Mouse (Mus musculus) midbrain, embryonic 13.5 days (tissue): ENCODE data around the gene Tmem150c. TPM values are rescaled to one million over a fixed set of nuclear protein-coding genes. Genes with fewer than 3 reads are reported as not detected.

Experiments
- ATAC-seq: fragments of 200-750 bp; cut with Nextera tagmentation; 2 replicates; pipeline ENCODE4 v1.8.0; 2017; ENCODE audit warnings: mild to moderate bottlenecking, moderate TSS enrichment, moderate library complexity
- H3K27ac ChIP-seq: fragments of 300-500 bp; sonication (generic); 2 replicates; pipeline ENCODE4 v1.5.1; 2015; ENCODE audit warnings: inconsistent platforms, mild to moderate bottlenecking, moderate library complexity
- H3K27me3 ChIP-seq: fragments of 300-500 bp; sonication (generic); 2 replicates; pipeline ENCODE4 v1.6.1; 2015; ENCODE audit warnings: mild to moderate bottlenecking, inconsistent platforms
- H3K36me3 ChIP-seq: fragments of 300-500 bp; sonication (generic); 2 replicates; pipeline ENCODE4 v1.6.1; 2015; ENCODE audit warnings: mild to moderate bottlenecking, inconsistent platforms
- H3K4me1 ChIP-seq: fragments of 300-500 bp; sonication (generic); replicated peaks from 2 replicates; pipeline ENCODE4 v1.6.1; 2015; ENCODE audit warnings: inconsistent platforms
- H3K4me2 ChIP-seq: fragments of 300-500 bp; sonication (generic); replicated peaks from 2 replicates; pipeline ENCODE4 v1.6.1; 2015; ENCODE audit warnings: moderate library complexity, mild to moderate bottlenecking, inconsistent platforms
- H3K4me3 ChIP-seq: fragments of 300-500 bp; sonication (generic); replicated peaks from 2 replicates; pipeline ENCODE4 v1.5.1; 2015; ENCODE audit warnings: mild to moderate bottlenecking, inconsistent platforms
- H3K9ac ChIP-seq: fragments of 300-500 bp; sonication (generic); replicated peaks from 2 replicates; pipeline ENCODE4 v1.6.1; 2015; ENCODE audit warnings: mild to moderate bottlenecking, inconsistent platforms
- H3K9me3 ChIP-seq: fragments of 300-500 bp; sonication (generic); 2 replicates; pipeline ENCODE4 v1.6.1; 2016; ENCODE audit warnings: mild to moderate bottlenecking, inconsistent platforms
- WGBS: fragments of 180-500 bp; shearing (Covaris S2); methylation state at CpG from one replicate; pipeline ENCODE4 v1.1.7; 2015; 5-methylcytosine and 5-hydroxymethylcytosine counted together
- polyA plus RNA-seq: library from polyadenylated mRNA; unstranded; fragments of >200 nt; fragmentation: Nextera tagmentation; extraction: Ambion mirVana; gene quantifications from 2 replicates; pipeline ENCODE4 v1.2.1, GENCODE M21; 2015

Tmem150c gene
- polyA plus RNA-seq, 1 experiment from 2014 or later, result 17.7 TPM

GRCm38 (mm10) chr5:100187035-100187901, 27.7 kb upstream of the Tmem150c start:
- Histone ChIP-seq H3K9ac (no peak overlapping the region), H3K9me3 (no peaks in the 10 kb centered on the region), H3K27me3 (peaks cover 4% of the 10 kb centered on the region; the same call in 1 of the 2 replicates), H3K4me2 (no peak overlapping the region), H3K4me3 (no peak overlapping the region), H3K36me3 (no peaks in the 10 kb centered on the region), H3K4me1 (no peaks in the 10 kb centered on the region), H3K27ac (no peak overlapping the region)
- no peak for ATAC-seq
- WGBS, result 88% methylated on average over 3 of the region's 3 CpGs

- H3K4me1 ChIP-seq, result 0 out of 2 replicates have a peak, but pooled peaks cover 1% of the 10 kb centered on the region
- no peak overlapping the region for H3K27ac ChIP-seq
- H3K4me2 ChIP-seq, result no peak overlapping the region
- H3K9me3 ChIP-seq, result no peaks in the 10 kb centered on the region
- ATAC-seq, result no peak
- no peak overlapping the region for H3K4me3 ChIP-seq
- no peaks in the 10 kb centered on the region for H3K36me3 ChIP-seq
- WGBS, result 81% methylated on average over 7 of the region's 7 CpGs
- H3K9ac ChIP-seq, result no peak overlapping the region
- peaks cover 4% of the 10 kb centered on the region; the same call in 1 of the 2 replicates for H3K27me3 ChIP-seq
Measured at GRCm38 (mm10) chr5:100186618-100187017, 27.0 kb upstream of the Tmem150c start.

- 29% methylated on average over 7 of the region's 7 CpGs for WGBS
Measured at GRCm38 (mm10) chr5:100185895-100186294, 26.3 kb upstream of the Tmem150c start.

GRCm38 (mm10) chr5:100181011-100181410, 21.4 kb upstream of the Tmem150c start:
- Histone ChIP-seq H3K27ac (no peak overlapping the region), H3K4me1 (peaks cover 21% of the 10 kb centered on the region), H3K9me3 (no peaks in the 10 kb centered on the region), H3K36me3 (no peaks in the 10 kb centered on the region), H3K9ac (no peak overlapping the region), H3K4me3 (no peak overlapping the region), H3K4me2 (no peak overlapping the region), H3K27me3 (peaks cover 2% of the 10 kb centered on the region; the same call in 1 of the 2 replicates)
- ATAC-seq, result no peak
- WGBS, result 25% methylated on average over 1 of the region's 1 CpGs

More at GRCm38 (mm10) chr5:100185895-100186294, 26.3 kb upstream of the Tmem150c start:
- ATAC-seq, result no peak
- Histone ChIP-seq H3K9me3 (no peaks in the 10 kb centered on the region), H3K4me3 (no peak overlapping the region), H3K27me3 (peaks cover 4% of the 10 kb centered on the region; the same call in 1 of the 2 replicates), H3K4me1 (peaks cover 7% of the 10 kb centered on the region; the same call in 1 of the 2 replicates), H3K27ac (no peak overlapping the region), H3K36me3 (no peaks in the 10 kb centered on the region), H3K4me2 (no peak overlapping the region), H3K9ac (no peak overlapping the region)

GRCm38 (mm10) chr5:100178781-100179165, 19.2 kb upstream of the Tmem150c start:
- Histone ChIP-seq H3K36me3 (no peaks in the 10 kb centered on the region), H3K27ac (no peak overlapping the region)
- 73% methylated on average over 2 of the region's 2 CpGs for WGBS

GRCm38 (mm10) chr5:100178122-100178780, 18.6 kb upstream of the Tmem150c start:
- peak overlapping the region; percentile 11; the same call in 1 of the 2 replicates for H3K27ac ChIP-seq
- peak; percentile 83 for ATAC-seq
- 79% methylated on average over 4 of the region's 4 CpGs for WGBS

More at GRCm38 (mm10) chr5:100178781-100179165, 19.2 kb upstream of the Tmem150c start:
- Histone ChIP-seq H3K4me1 (peaks cover 27% of the 10 kb centered on the region), H3K9ac (no peak overlapping the region), H3K4me3 (no peak overlapping the region), H3K27me3 (no peaks in the 10 kb centered on the region), H3K4me2 (no peak overlapping the region), H3K9me3 (no peaks in the 10 kb centered on the region)
- ATAC-seq, result no peak

GRCm38 (mm10) chr5:100177547-100177946, 17.9 kb upstream of the Tmem150c start:
- Histone ChIP-seq H3K36me3 (no peaks in the 10 kb centered on the region), H3K4me1 (peaks cover 27% of the 10 kb centered on the region), H3K9me3 (no peaks in the 10 kb centered on the region), H3K4me3 (no peak overlapping the region), H3K27me3 (no peaks in the 10 kb centered on the region), H3K9ac (no peak overlapping the region), H3K4me2 (no peak overlapping the region), H3K27ac (no peak overlapping the region)
- WGBS, result 56% methylated on average over 5 of the region's 5 CpGs
- no peak for ATAC-seq

More at GRCm38 (mm10) chr5:100178122-100178780, 18.6 kb upstream of the Tmem150c start:
- H3K4me3 ChIP-seq, result no peak overlapping the region
- H3K27me3 ChIP-seq, result no peaks in the 10 kb centered on the region
- H3K4me1 ChIP-seq, result peaks cover 27% of the 10 kb centered on the region
- H3K9ac ChIP-seq, result no peak overlapping the region
- no peaks in the 10 kb centered on the region for H3K36me3 ChIP-seq
- H3K4me2 ChIP-seq, result no peak overlapping the region
- no peaks in the 10 kb centered on the region for H3K9me3 ChIP-seq

- no peaks in the 10 kb centered on the region for H3K27me3 ChIP-seq
- no peak overlapping the region for H3K9ac ChIP-seq
- H3K36me3 ChIP-seq, result no peaks in the 10 kb centered on the region
- no peak overlapping the region for H3K27ac ChIP-seq
- no peak for ATAC-seq
- H3K9me3 ChIP-seq, result no peaks in the 10 kb centered on the region
- H3K4me3 ChIP-seq, result no peak overlapping the region
- 46% methylated on average over 5 of the region's 5 CpGs for WGBS
- no peak overlapping the region for H3K4me2 ChIP-seq
- peaks cover 21% of the 10 kb centered on the region for H3K4me1 ChIP-seq
Measured at GRCm38 (mm10) chr5:100176096-100176495, 16.5 kb upstream of the Tmem150c start.

- no peak overlapping the region for H3K9ac ChIP-seq
- no peaks in the 10 kb centered on the region for H3K27me3 ChIP-seq
- 65% methylated on average over 7 of the region's 7 CpGs for WGBS
- ATAC-seq, result peak; percentile 48; the same call in 1 of the 2 replicates
- no peak overlapping the region for H3K4me2 ChIP-seq
- no peaks in the 10 kb centered on the region for H3K36me3 ChIP-seq
- no peak overlapping the region for H3K27ac ChIP-seq
- H3K4me3 ChIP-seq, result no peak overlapping the region
- H3K9me3 ChIP-seq, result no peaks in the 10 kb centered on the region
- peaks cover 18% of the 10 kb centered on the region for H3K4me1 ChIP-seq
Measured at GRCm38 (mm10) chr5:100175582-100175981, 16.0 kb upstream of the Tmem150c start.

- H3K4me1 ChIP-seq, result peaks cover 10% of the 10 kb centered on the region
- no peak for ATAC-seq
- no peaks in the 10 kb centered on the region for H3K9me3 ChIP-seq
- no peak overlapping the region for H3K4me2 ChIP-seq
- no peak overlapping the region for H3K9ac ChIP-seq
- 47% methylated on average over 4 of the region's 4 CpGs for WGBS
- no peaks in the 10 kb centered on the region for H3K36me3 ChIP-seq
- H3K27me3 ChIP-seq, result no peaks in the 10 kb centered on the region
- H3K4me3 ChIP-seq, result no peak overlapping the region
- no peak overlapping the region for H3K27ac ChIP-seq
Measured at GRCm38 (mm10) chr5:100172104-100172503, 12.5 kb upstream of the Tmem150c start.

- Histone ChIP-seq H3K4me3 (no peak overlapping the region), H3K36me3 (no peaks in the 10 kb centered on the region), H3K4me1 (no peaks in the 10 kb centered on the region), H3K9ac (no peak overlapping the region), H3K9me3 (no peaks in the 10 kb centered on the region), H3K27ac (no peak overlapping the region), H3K4me2 (no peak overlapping the region), H3K27me3 (0 out of 2 replicates have a peak, but pooled peaks cover 3% of the 10 kb centered on the region)
- 51% methylated on average over 14 of the region's 14 CpGs for WGBS
- 0 out of 2 replicates have a peak, but pooled peaks have one; percentile 30 for ATAC-seq
Measured at GRCm38 (mm10) chr5:100166591-100167491, 7.2 kb upstream of the Tmem150c start.
